ENCODE assay signal across 8 mouse cellular contexts in genomic region chr13:74770480-74770879, GRCm38 (mm10). TPM values are rescaled to one million over a fixed set of nuclear protein-coding genes. Genes with fewer than 3 reads are reported as not detected.
DNase-seq lines count a peak whose midpoint lies in the region; ATAC-seq lines count a peak whose summit lies in the region.

No protein-coding gene starts in this region.

- H3K4me2 ChIP-seq in hindbrain, embryonic 15.5 days = peak overlapping the region; percentile 62

- peaks cover 7% of the 10 kb centered on the region; the same call in 1 of the 2 replicates for H3K4me1 ChIP-seq in hindbrain, embryonic 15.5 days (replicated peaks)

- H3K27ac ChIP-seq in hindbrain, embryonic 15.5 days (replicated peaks) = no peak overlapping the region

- H3K9me3 ChIP-seq in hindbrain, embryonic 15.5 days = no peaks in the 10 kb centered on the region

- under 1% methylated on average over 21 of the region's 21 CpGs for WGBS in hindbrain, embryonic 15.5 days

- peak overlapping the region; percentile 41 for H3K4me3 ChIP-seq in hindbrain, embryonic 15.5 days

- peak; percentile 97 for ATAC-seq in hindbrain, embryonic 15.5 days (ENCODE audit: low FRiP score, low read depth)

- H3K9ac ChIP-seq in hindbrain, embryonic 15.5 days = peak overlapping the region; percentile 40

- H3K27me3 ChIP-seq in hindbrain, embryonic 15.5 days = no peaks in the 10 kb centered on the region

- H3K36me3 ChIP-seq in hindbrain, embryonic 15.5 days = no peaks in the 10 kb centered on the region

- DNase-seq in T-cell, adult 2 months (ENCODE audit: low spot score) = peak; percentile 98
- DNase-seq in cerebellum, postnatal 36 days = peak; percentile 67
- DNase-seq in frontal cortex, postnatal 36 days (ENCODE audit: low spot score in 2 of 2) = peak; percentile 58 to 70
- DNase-seq in left cerebral cortex, adult 11 months (ENCODE audit: low spot score) = peak; percentile 47
- DNase-seq in lung, postnatal 4 days = peak; percentile 94 to 95
- DNase-seq in retina, postnatal 7 days (ENCODE audit: low read depth, low spot score) = peak; percentile 19
- DNase-seq in urinary bladder, adult 2 months (ENCODE audit: low spot score) = peak; percentile 71

RNA-seq across cellular contexts. Expression of gene Cast, which starts 38.1 kb away (rescaled TPM):
- 8.7 and 8.9 TPM in 2 replicates for polyA plus RNA-seq in hindbrain, embryonic 15.5 days (2015; fragmentation: Nextera tagmentation; extraction: Ambion mirVana)
- 118 and 120 TPM in 2 replicates for polyA plus RNA-seq in urinary bladder, adult 2 months (2012; rRNA removed)

Comparison
In these comparisons a context has a peak if more than half of its experiments do, and no peak if none do; other contexts are left out.
1. DNase-seq: peak in every context shown above with its lines; median percentile 98 in T-cell, adult 2 months; 94 in lung, postnatal 4 days; 71 in urinary bladder, adult 2 months; 67 in cerebellum, postnatal 36 days; 64 in frontal cortex, postnatal 36 days; 47 in left cerebral cortex, adult 11 months; 19 in retina, postnatal 7 days.
2. RNA of gene Cast, which starts 38.1 kb away (polyA plus RNA-seq): 118 to 120 TPM in urinary bladder, adult 2 months; 8.7 to 8.9 TPM in hindbrain, embryonic 15.5 days; every median in the first group is over 10 times any median in the second.